9 mouse cellular contexts compared by ENCODE assay signal in genomic region chr11:76536576-76537354, GRCm38 (mm10).
DNase-seq lines count a peak whose midpoint lies in the region; ATAC-seq and TF ChIP-seq lines count a peak whose summit lies in the region.
"Had no signal": no experiment of that assay in that cellular context is flagged by ENCODE, and none has a peak within 500 bp of the region (broad histone marks: within the 10 kb centered on the region; RNA-seq: fewer than 3 reads in every experiment).

No protein-coding gene starts in this region.

- no peak overlapping the region for H3K4me2 ChIP-seq in kidney, embryonic 16.5 days (replicated peaks; ENCODE audit: low read depth, low read length)
- no peak overlapping the region for H3K4me2 ChIP-seq in lung, postnatal 0 days (replicated peaks; ENCODE audit: low read depth, low read length)
- H3K4me2 ChIP-seq: liver, embryonic 13.5 days had no signal

- no peaks in the 10 kb centered on the region for H3K27me3 ChIP-seq in kidney, adult 2 months (replicated peaks; ENCODE audit: control insufficient read depth, insufficient read depth, low read length)
- H3K27me3 ChIP-seq in kidney, embryonic 16.5 days (ENCODE audit: insufficient read depth, low read length): no peaks in the 10 kb centered on the region
- H3K27me3 ChIP-seq in cerebellum, adult 2 months (ENCODE audit: control insufficient read depth, insufficient read depth, low read length): no peaks in the 10 kb centered on the region
- no peaks in the 10 kb centered on the region for H3K27me3 ChIP-seq in lung, postnatal 0 days (replicated peaks; ENCODE audit: insufficient read depth, low read length)
- H3K27me3 ChIP-seq: liver, embryonic 13.5 days had no signal

- no peaks in the 10 kb centered on the region for H3K9me3 ChIP-seq in kidney, embryonic 16.5 days (ENCODE audit: low read length)
- no peaks in the 10 kb centered on the region for H3K9me3 ChIP-seq in lung, postnatal 0 days (ENCODE audit: low read length)
- H3K9me3 ChIP-seq: liver, embryonic 13.5 days had no signal

- peak; percentile 60 for TF ChIP-seq CTCF in kidney, adult 2 months (conservative IDR thresholded peaks at IDR 0.05; ENCODE audit: insufficient read depth, insufficient read length, low read depth, low read length)
- peak; percentile 67 for TF ChIP-seq CTCF in cerebellum, adult 2 months (IDR thresholded peaks at IDR 0.05; ENCODE audit: borderline replicate concordance, insufficient read depth, low read depth, low read length)
- peak; percentile 75 for TF ChIP-seq CTCF in lung, postnatal 0 days (IDR thresholded peaks at IDR 0.05)

- no peaks in the 10 kb centered on the region for H3K36me3 ChIP-seq in kidney, adult 2 months (ENCODE audit: control insufficient read depth, insufficient read depth, low read length)
- H3K36me3 ChIP-seq in kidney, embryonic 16.5 days (ENCODE audit: insufficient read depth, low read length): no peaks in the 10 kb centered on the region
- H3K36me3 ChIP-seq in lung, postnatal 0 days (ENCODE audit: insufficient read depth, low read length): no peaks in the 10 kb centered on the region
- H3K36me3 ChIP-seq: liver, embryonic 13.5 days had no signal

- no peak for TF ChIP-seq POLR2A in kidney, adult 2 months (IDR thresholded peaks at IDR 0.05; ENCODE audit: low read depth, low read length)
- no peak for TF ChIP-seq POLR2A in cerebellum, adult 2 months (IDR thresholded peaks at IDR 0.05; ENCODE audit: borderline replicate concordance, insufficient read depth, low read length)

- peak; percentile 40 for DNase-seq in kidney, adult 2 months
- peak; percentile 75 for DNase-seq in ES-CJ7 (ENCODE audit: low read depth, low spot score)
- DNase-seq in cerebellum, adult 2 months: peak; percentile 30 to 50
- DNase-seq in lung, postnatal 0 days (ENCODE audit: low spot score): peak; percentile 22
- no peak for DNase-seq in frontal cortex, postnatal 36 days (ENCODE audit: low spot score in 2 of 2)
- no peak for DNase-seq in left cerebral cortex, adult 18-20 months (ENCODE audit: low spot score in 2 of 2)
- DNase-seq in spleen, postnatal 4 days (ENCODE audit: low spot score in 2 of 2): no peak
- DNase-seq: liver, embryonic 13.5 days had no signal

- no peak overlapping the region for H3K27ac ChIP-seq in kidney, adult 2 months (ENCODE audit: insufficient read depth, low read depth, low read length)
- no peak overlapping the region for H3K27ac ChIP-seq in kidney, embryonic 16.5 days (ENCODE audit: low read length)
- no peak overlapping the region for H3K27ac ChIP-seq in cerebellum, adult 2 months (ENCODE audit: insufficient read depth, low read length)
- no peak overlapping the region for H3K27ac ChIP-seq in lung, postnatal 0 days (ENCODE audit: low read length)
- H3K27ac ChIP-seq: liver, embryonic 13.5 days had no signal

- no peak for ATAC-seq in kidney, embryonic 16.5 days (ENCODE audit: low FRiP score, low TSS enrichment)
- ATAC-seq in lung, postnatal 0 days: no peak

- no peak for TF ChIP-seq EP300 in lung, postnatal 0 days (IDR thresholded peaks at IDR 0.05)

- H3K4me1 ChIP-seq in kidney, adult 2 months (ENCODE audit: control insufficient read depth, insufficient read depth, low read length): no peaks in the 10 kb centered on the region
- no peaks in the 10 kb centered on the region for H3K4me1 ChIP-seq in kidney, embryonic 16.5 days (ENCODE audit: insufficient read depth, low read length)
- H3K4me1 ChIP-seq in cerebellum, adult 2 months (ENCODE audit: control insufficient read depth, insufficient read depth, low read length): peaks cover 4% of the 10 kb centered on the region; the same call in 1 of the 2 replicates
- no peaks in the 10 kb centered on the region for H3K4me1 ChIP-seq in lung, postnatal 0 days (ENCODE audit: insufficient read depth, low read depth, low read length)
- H3K4me1 ChIP-seq: liver, embryonic 13.5 days had no signal

- no peak overlapping the region for H3K9ac ChIP-seq in kidney, embryonic 16.5 days (replicated peaks; ENCODE audit: low read length)
- no peak overlapping the region for H3K9ac ChIP-seq in lung, postnatal 0 days (replicated peaks; ENCODE audit: low read depth)
- H3K9ac ChIP-seq: liver, embryonic 13.5 days had no signal

- 83% methylated on average over 10 of the region's 10 CpGs for WGBS in kidney, adult 2 months
- WGBS in kidney, embryonic 16.5 days: 80% methylated on average over 10 of the region's 10 CpGs
- 57% methylated on average over 10 of the region's 10 CpGs for WGBS in cerebellum, adult 2 months
- WGBS in lung, postnatal 0 days: 76% methylated on average over 10 of the region's 10 CpGs

- no peak overlapping the region for H3K4me3 ChIP-seq in kidney, adult 2 months (ENCODE audit: insufficient read depth, low read depth, low read length)
- H3K4me3 ChIP-seq in kidney, embryonic 16.5 days (ENCODE audit: low read length): no peak overlapping the region
- no peak overlapping the region for H3K4me3 ChIP-seq in cerebellum, adult 2 months (replicated peaks; ENCODE audit: insufficient read depth, low read depth, low read length)
- no peak overlapping the region for H3K4me3 ChIP-seq in lung, postnatal 0 days (ENCODE audit: low read depth, low read length)
- H3K4me3 ChIP-seq: liver, embryonic 13.5 days had no signal

Comparison
In these comparisons a context has a peak if more than half of its experiments do, and no peak if none do; other contexts are left out.
1. DNase-seq: peak in kidney, adult 2 months (single experiment), ES-CJ7 (single experiment), cerebellum, adult 2 months (2 of 2) and lung, postnatal 0 days (single experiment); none in frontal cortex, postnatal 36 days (0 of 2), left cerebral cortex, adult 18-20 months (0 of 2) and spleen, postnatal 4 days (0 of 2).
2. Peak in every context shown above with its lines, with median percentiles within 50 percentile points of each other: CTCF ChIP-seq.